9 mouse cellular contexts compared by ENCODE assay signal in genomic region chr11:103271979-103272378, GRCm38 (mm10). TPM values are rescaled to one million over a fixed set of nuclear protein-coding genes. Genes with fewer than 3 reads are reported as not detected.
A peak's percentile ranks its signal among the peaks of the same experiment; 100 is the strongest.
DNase-seq lines count a peak whose midpoint lies in the region; ATAC-seq and TF ChIP-seq lines count a peak whose summit lies in the region.
"Had no signal": no experiment of that assay in that cellular context is flagged by ENCODE, and none has a peak within 500 bp of the region (broad histone marks: within the 10 kb centered on the region; RNA-seq: fewer than 3 reads in every experiment).

No protein-coding gene starts in this region.

- TF ChIP-seq POLR2A in heart, adult 2 months (IDR thresholded peaks at IDR 0.05; ENCODE audit: insufficient read depth, low read depth, low read length): no peak
- TF ChIP-seq POLR2A in ES-Bruce4 (IDR thresholded peaks at IDR 0.05; ENCODE audit: insufficient read depth, low read length): no peak
- TF ChIP-seq POLR2A in embryonic fibroblast, embryonic 13.5 days (IDR thresholded peaks at IDR 0.05; ENCODE audit: low read depth, low read length): no peak

- no peaks in the 10 kb centered on the region for H3K27me3 ChIP-seq in heart, adult 2 months (ENCODE audit: control insufficient read depth, insufficient read depth, low read length)
- H3K27me3 ChIP-seq in heart, embryonic 11.5 days (ENCODE audit: control insufficient read depth, insufficient read depth, low read length): no peaks in the 10 kb centered on the region
- H3K27me3 ChIP-seq in ES-Bruce4 (ENCODE audit: control insufficient read depth, insufficient read depth, low read length, poor library complexity, severe bottlenecking): no peaks in the 10 kb centered on the region
- no peaks in the 10 kb centered on the region for H3K27me3 ChIP-seq in forebrain, embryonic 13.5 days

- H3K4me2 ChIP-seq in heart, embryonic 11.5 days: no peak overlapping the region
- no peak overlapping the region for H3K4me2 ChIP-seq in forebrain, embryonic 13.5 days

- 65% methylated on average over 6 of the region's 6 CpGs for WGBS in heart, adult 2 months
- 67% methylated on average over 6 of the region's 6 CpGs for WGBS in heart, embryonic 11.5 days (ENCODE audit: insufficient replicate concordance)
- WGBS in forebrain, embryonic 13.5 days: 78% methylated on average over 6 of the region's 6 CpGs

- peak; percentile 76 for TF ChIP-seq CTCF in heart, adult 2 months (IDR thresholded peaks at IDR 0.05)
- TF ChIP-seq CTCF in ES-Bruce4 (IDR thresholded peaks at IDR 0.05; ENCODE audit: low read depth, low read length): peak; percentile 61
- TF ChIP-seq CTCF in embryonic fibroblast, embryonic 13.5 days (IDR thresholded peaks at IDR 0.05; ENCODE audit: borderline replicate concordance, insufficient read depth, low read length): peak; percentile 35; the same call in 1 of the 2 replicates

- no peak overlapping the region for H3K27ac ChIP-seq in heart, adult 2 months
- no peak overlapping the region for H3K27ac ChIP-seq in heart, embryonic 11.5 days (ENCODE audit: low read depth, low read length)
- no peak overlapping the region for H3K27ac ChIP-seq in ES-Bruce4 (ENCODE audit: insufficient read depth, low read length)
- H3K27ac ChIP-seq in embryonic fibroblast, embryonic 13.5 days (ENCODE audit: insufficient read depth, low read length): no peak overlapping the region
- H3K27ac ChIP-seq in forebrain, embryonic 13.5 days: no peak overlapping the region

- no peaks in the 10 kb centered on the region for H3K9me3 ChIP-seq in heart, embryonic 11.5 days (replicated peaks; ENCODE audit: control insufficient read depth, low read length)
- H3K9me3 ChIP-seq in ES-Bruce4 (replicated peaks; ENCODE audit: control insufficient read depth, insufficient read depth, low read length, poor library complexity, severe bottlenecking): no peaks in the 10 kb centered on the region
- no peaks in the 10 kb centered on the region for H3K9me3 ChIP-seq in forebrain, embryonic 13.5 days (replicated peaks)

- no peak for ATAC-seq in heart, embryonic 11.5 days (replicated peaks; ENCODE audit: insufficient number of reproducible peaks, low FRiP score, low TSS enrichment)
- no peak for ATAC-seq in forebrain, embryonic 13.5 days

- peak in 1 of 2 experiments; percentile 59 for DNase-seq in heart, adult 2 months
- peak; percentile 86 for DNase-seq in naive thymus-derived CD4-positive, alpha-beta T cell, adult 2 months (ENCODE audit: low read depth)
- no peak for DNase-seq in urinary bladder, postnatal 14 days (ENCODE audit: low spot score)
- DNase-seq in frontal cortex, adult 2 months (ENCODE audit: extremely low spot score in 1 of 2, low spot score in 1 of 2): no peak

- peaks cover 4% of the 10 kb centered on the region for H3K4me1 ChIP-seq in heart, adult 2 months (ENCODE audit: control insufficient read depth, insufficient read depth, low read length)
- H3K4me1 ChIP-seq in heart, embryonic 11.5 days (ENCODE audit: control insufficient read depth, insufficient read depth, low read length): 0 out of 2 replicates have a peak, but pooled peaks cover 2% of the 10 kb centered on the region
- H3K4me1 ChIP-seq in ES-Bruce4 (ENCODE audit: control insufficient read depth, insufficient read depth, low read length): no peaks in the 10 kb centered on the region
- H3K4me1 ChIP-seq in embryonic fibroblast, embryonic 13.5 days (ENCODE audit: control insufficient read depth, insufficient read depth, low read length): no peaks in the 10 kb centered on the region; the same call in 1 of the 2 replicates
- H3K4me1 ChIP-seq in forebrain, embryonic 13.5 days: peaks cover 13% of the 10 kb centered on the region

- no peak overlapping the region for H3K4me3 ChIP-seq in heart, adult 2 months
- no peak overlapping the region for H3K4me3 ChIP-seq in heart, embryonic 11.5 days (ENCODE audit: low read depth, low read length)
- no peak overlapping the region for H3K4me3 ChIP-seq in ES-Bruce4 (ENCODE audit: low read depth, low read length)
- H3K4me3 ChIP-seq in embryonic fibroblast, embryonic 13.5 days (ENCODE audit: insufficient read depth, low read length): no peak overlapping the region
- H3K4me3 ChIP-seq in forebrain, embryonic 13.5 days: no peak overlapping the region

- H3K79me2 ChIP-seq in heart, adult 2 months (replicated peaks; ENCODE audit: control insufficient read depth, insufficient read depth, low read length): no peaks in the 10 kb centered on the region

- no peak for TF ChIP-seq EP300 in heart, adult 2 months (IDR thresholded peaks at IDR 0.05; ENCODE audit: insufficient read depth, low read depth, low read length)
- no peak for TF ChIP-seq EP300 in ES-Bruce4 (IDR thresholded peaks at IDR 0.05; ENCODE audit: insufficient read depth, low read depth, low read length)

- no peak overlapping the region for H3K9ac ChIP-seq in heart, adult 2 months (ENCODE audit: low read depth, low read length)
- no peak overlapping the region for H3K9ac ChIP-seq in heart, embryonic 11.5 days (ENCODE audit: low read depth, low read length)
- no peak overlapping the region for H3K9ac ChIP-seq in ES-Bruce4 (ENCODE audit: low read depth, poor library complexity, severe bottlenecking)
- H3K9ac ChIP-seq in forebrain, embryonic 13.5 days: no peak overlapping the region

- no peaks in the 10 kb centered on the region for H3K36me3 ChIP-seq in heart, adult 2 months (ENCODE audit: control insufficient read depth, insufficient read depth, low read length)
- no peaks in the 10 kb centered on the region for H3K36me3 ChIP-seq in heart, embryonic 11.5 days (ENCODE audit: control insufficient read depth, insufficient read depth, low read length)
- H3K36me3 ChIP-seq in ES-Bruce4 (ENCODE audit: control insufficient read depth, insufficient read depth, low read length, poor library complexity, severe bottlenecking): no peaks in the 10 kb centered on the region
- H3K36me3 ChIP-seq in forebrain, embryonic 13.5 days (ENCODE audit: poor library complexity, severe bottlenecking): no peaks in the 10 kb centered on the region

- intact Hi-C loops in heart, adult 2 months (cut with DNase I): loop anchor here (1.0 to 2.0 kb wide), 3 partner anchors 39 to 103 kb away; no protein-coding TSS in a partner anchor

RNA-seq across cellular contexts. Expression of gene Map3k14, which starts 4.7 kb away (rescaled TPM):
- 1 to 10 TPM; 3.0 to 3.4 TPM for total RNA-seq in heart, adult 2 months (2021)
- 3.7 and 4.5 TPM in 2 replicates for polyA plus RNA-seq in heart, adult 2 months (2012; rRNA removed)
- 1.4 and 1.7 TPM in 2 replicates for polyA plus RNA-seq in heart, embryonic 11.5 days (2014; fragmentation: Nextera tagmentation; extraction: Ambion mirVana)
- 2.2 and 3.3 TPM in 2 replicates for polyA plus RNA-seq in ES-Bruce4 (2011; ENCODE audit: insufficient read depth, insufficient read length, low read depth, missing spikeins)
- polyA plus RNA-seq in embryonic fibroblast, embryonic 13.5 days (2011; ENCODE audit: insufficient read length, low read depth, missing spikeins): 8.4 and 8.5 TPM in 2 replicates
- 2.8 and 4.5 TPM in 2 replicates for polyA plus RNA-seq in forebrain, embryonic 13.5 days (2015; fragmentation: Nextera tagmentation; extraction: Ambion mirVana)
- polyA plus RNA-seq in frontal cortex, adult 2 months (2012; rRNA removed): 3.8 and 4.3 TPM in 2 replicates

RNA-seq across cellular contexts. Expression of gene Spata32, which starts 53.7 kb away (rescaled TPM):
- total RNA-seq in heart, adult 2 months (2021): not detected
- polyA plus RNA-seq in heart, adult 2 months (2012; rRNA removed): not detected in 2 replicates
- polyA plus RNA-seq in heart, embryonic 11.5 days (2014; fragmentation: Nextera tagmentation; extraction: Ambion mirVana): not detected in 2 replicates
- polyA plus RNA-seq in ES-Bruce4 (2011; ENCODE audit: insufficient read depth, insufficient read length, low read depth, missing spikeins): not detected in 2 replicates
- polyA plus RNA-seq in embryonic fibroblast, embryonic 13.5 days (2011; ENCODE audit: insufficient read length, low read depth, missing spikeins): not detected in 2 replicates
- not detected in 2 replicates for polyA plus RNA-seq in forebrain, embryonic 13.5 days (2015; fragmentation: Nextera tagmentation; extraction: Ambion mirVana)
- 1.4 and 1.5 TPM in 2 replicates for polyA plus RNA-seq in frontal cortex, adult 2 months (2012; rRNA removed)
- polyA plus RNA-seq: large intestine, adult 2 months had no signal
